Mouse (Mus musculus) midbrain, postnatal 0 days (tissue): ENCODE measurements around the gene Naa40. TPM values are rescaled to one million over a fixed set of nuclear protein-coding genes. Genes with fewer than 3 reads are reported as not detected.

Source experiments
- ATAC-seq: fragments of 200-750 bp; cut with Nextera tagmentation; 2 replicates; pipeline ENCODE4 v1.8.0; 2017; ENCODE audit warnings: moderate number of reproducible peaks, mild to moderate bottlenecking, moderate TSS enrichment, moderate library complexity; ENCODE audit not compliant: low FRiP score
- DNase-seq: peaks from one replicate; pipeline ENCODE4 v3.0.0-alpha.2; 2015; ENCODE audit warnings: low spot score
- H3K27ac ChIP-seq: fragments of 300-500 bp; sonication (generic); 2 replicates; pipeline ENCODE4 v1.5.1; 2014; ENCODE audit warnings: low read depth, mild to moderate bottlenecking, low read length, mixed read lengths
- H3K27me3 ChIP-seq: fragments of 300-500 bp; sonication (generic); 2 replicates; pipeline ENCODE4 v1.6.1; 2014; ENCODE audit warnings: low read length, control low read depth, mixed read lengths; ENCODE audit not compliant: insufficient read depth
- H3K36me3 ChIP-seq: fragments of 300-500 bp; sonication (generic); 2 replicates; pipeline ENCODE4 v1.6.1; 2014; ENCODE audit warnings: low read length, control low read depth, mixed read lengths; ENCODE audit not compliant: insufficient read depth
- H3K4me1 ChIP-seq: fragments of 300-500 bp; sonication (generic); 2 replicates; pipeline ENCODE4 v1.6.1; 2014; ENCODE audit warnings: mild to moderate bottlenecking, control low read depth, antibody characterized with exemption, low read length, mixed read lengths; ENCODE audit not compliant: insufficient read depth
- H3K4me2 ChIP-seq: fragments of 300-500 bp; sonication (generic); 2 replicates; pipeline ENCODE4 v1.6.1; 2014; ENCODE audit warnings: low read depth, mild to moderate bottlenecking, low read length, mixed read lengths; ENCODE audit not compliant: poor library complexity, severe bottlenecking
- H3K4me3 ChIP-seq: fragments of 300-500 bp; sonication (generic); 2 replicates; pipeline ENCODE4 v1.5.1; 2014; ENCODE audit warnings: low read depth, mild to moderate bottlenecking, low read length, moderate library complexity
- H3K9ac ChIP-seq: fragments of 300-500 bp; sonication (generic); replicated peaks from 2 replicates; pipeline ENCODE4 v1.6.1; 2014; ENCODE audit warnings: mild to moderate bottlenecking, low read length, moderate library complexity, mixed read lengths; ENCODE audit not compliant: poor library complexity, severe bottlenecking
- H3K9me3 ChIP-seq: fragments of 300-500 bp; sonication (generic); 2 replicates; pipeline ENCODE4 v1.6.1; 2016; ENCODE audit warnings: low read length, control low read depth
- CTCF ChIP-seq: IDR thresholded peaks from 2 replicates; pipeline ENCODE4 v1.5.1; 2016; ENCODE audit warnings: antibody characterized with exemption, mild to moderate bottlenecking
- WGBS: fragments of 180-500 bp; shearing (Covaris S2); extraction: QIAGEN DNeasy Blood & Tissue Kit; methylation state at CpG from one replicate; pipeline ENCODE4 v1.1.7; 2014; 5-methylcytosine and 5-hydroxymethylcytosine counted together
- polyA plus RNA-seq: library from polyadenylated mRNA; unstranded; fragments of >200 nt; fragmentation: Nextera tagmentation; extraction: Ambion mirVana; gene quantifications from 2 replicates; pipeline ENCODE4 v1.2.1, GENCODE M21; 2015
- total RNA-seq: library from RNA; depleted of rRNA; stranded (reverse); fragments of >200 nt; gene quantifications from 2 replicates; pipeline ENCODE4 v1.2.3, GENCODE M21; 2014

Gene Naa40
- total and polyA plus RNA-seq, 2 experiments from 2014 or later, result 46.1 to 62.5 TPM

DNA sequence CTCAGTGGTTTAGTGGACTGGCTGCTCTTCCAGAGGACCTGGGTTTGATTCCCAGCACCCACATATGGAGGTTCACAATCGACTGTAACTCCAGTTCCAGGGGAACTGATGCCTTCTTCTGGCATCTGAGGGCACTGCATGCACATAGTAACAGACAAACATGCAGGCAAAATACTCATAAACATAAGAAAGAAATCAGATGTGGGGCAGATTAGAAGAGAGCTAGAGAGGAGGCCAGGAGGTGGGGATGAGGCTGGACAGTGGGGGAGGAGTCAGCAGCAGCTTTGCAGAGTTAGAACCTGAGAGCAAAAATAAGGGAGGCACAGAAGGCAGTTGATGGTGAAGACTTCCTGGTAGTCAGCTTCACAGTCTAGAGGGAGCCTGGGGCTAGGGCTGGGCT is 21.6 kb upstream of the Naa40 start:
- no peak overlapping the region for H3K4me3 ChIP-seq
- peaks cover 10% of the 10 kb centered on the region for H3K4me1 ChIP-seq
- no peak overlapping the region for H3K27ac ChIP-seq
- no peak overlapping the region for H3K9ac ChIP-seq
- H3K9me3 ChIP-seq, result no peaks in the 10 kb centered on the region
- no peak for DNase-seq
- no peak overlapping the region for H3K4me2 ChIP-seq
- WGBS, result 85% methylated on average over 1 of the region's 1 CpGs
- ATAC-seq, result no peak
- no peak for TF ChIP-seq CTCF
- H3K36me3 ChIP-seq, result no peaks in the 10 kb centered on the region
- H3K27me3 ChIP-seq, result no peaks in the 10 kb centered on the region

- Histone ChIP-seq H3K4me1 (peaks cover 5% of the 10 kb centered on the region), H3K27ac (no peak overlapping the region), H3K4me3 (no peak overlapping the region), H3K4me2 (no peak overlapping the region), H3K36me3 (no peaks in the 10 kb centered on the region), H3K9me3 (no peaks in the 10 kb centered on the region), H3K27me3 (no peaks in the 10 kb centered on the region), H3K9ac (no peak overlapping the region)
- no peak; the same call in 1 of the 2 replicates for TF ChIP-seq CTCF
- no peak for ATAC-seq
- 95% methylated on average over 3 of the region's 3 CpGs for WGBS
- no peak for DNase-seq
Measured at GRCm38 (mm10) chr19:7261964-7262363, 21.0 kb upstream of the Naa40 start.

DNA sequence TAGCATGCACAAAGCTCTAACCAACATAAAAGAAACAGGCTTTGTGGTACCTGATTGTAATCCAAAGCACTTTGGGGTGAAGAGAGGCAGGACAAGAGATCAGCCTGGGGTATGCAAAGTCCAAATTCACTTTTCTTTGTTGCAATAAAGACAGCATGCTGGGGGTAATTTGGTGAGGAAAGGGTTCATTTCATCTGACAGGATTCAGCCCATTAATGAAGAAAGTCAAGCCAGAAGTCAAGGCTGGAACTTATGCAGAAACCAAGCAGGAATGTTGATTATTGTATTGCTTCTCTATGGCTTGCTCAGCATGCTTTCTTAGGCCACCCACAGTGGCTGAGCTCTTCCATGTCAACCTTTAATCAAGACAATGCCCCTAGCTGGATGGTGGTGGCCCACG is 20.5 kb upstream of the Naa40 start:
- H3K27ac ChIP-seq, result no peak overlapping the region
- no peak overlapping the region for H3K4me2 ChIP-seq
- no peak overlapping the region for H3K9ac ChIP-seq
- ATAC-seq, result no peak
- DNase-seq, result no peak
- H3K9me3 ChIP-seq, result no peaks in the 10 kb centered on the region
- TF ChIP-seq CTCF, result no peak
- H3K27me3 ChIP-seq, result no peaks in the 10 kb centered on the region
- 75% methylated on average over 1 of the region's 1 CpGs for WGBS
- H3K36me3 ChIP-seq, result no peaks in the 10 kb centered on the region
- H3K4me3 ChIP-seq, result no peak overlapping the region
- peaks cover 4% of the 10 kb centered on the region; the same call in 1 of the 2 replicates for H3K4me1 ChIP-seq

- H3K4me1 ChIP-seq, result no peaks in the 10 kb centered on the region
- no peak for ATAC-seq
- no peaks in the 10 kb centered on the region for H3K27me3 ChIP-seq
- no peak overlapping the region for H3K4me3 ChIP-seq
- 66% methylated on average over 5 of the region's 5 CpGs for WGBS
- no peak overlapping the region for H3K4me2 ChIP-seq
- no peak overlapping the region for H3K9ac ChIP-seq
- peak; percentile 72 for DNase-seq
- H3K9me3 ChIP-seq, result no peaks in the 10 kb centered on the region
- no peak for TF ChIP-seq CTCF
- H3K27ac ChIP-seq, result no peak overlapping the region
- no peaks in the 10 kb centered on the region for H3K36me3 ChIP-seq
Measured at GRCm38 (mm10) chr19:7257881-7258280, 16.9 kb upstream of the Naa40 start.

DNA sequence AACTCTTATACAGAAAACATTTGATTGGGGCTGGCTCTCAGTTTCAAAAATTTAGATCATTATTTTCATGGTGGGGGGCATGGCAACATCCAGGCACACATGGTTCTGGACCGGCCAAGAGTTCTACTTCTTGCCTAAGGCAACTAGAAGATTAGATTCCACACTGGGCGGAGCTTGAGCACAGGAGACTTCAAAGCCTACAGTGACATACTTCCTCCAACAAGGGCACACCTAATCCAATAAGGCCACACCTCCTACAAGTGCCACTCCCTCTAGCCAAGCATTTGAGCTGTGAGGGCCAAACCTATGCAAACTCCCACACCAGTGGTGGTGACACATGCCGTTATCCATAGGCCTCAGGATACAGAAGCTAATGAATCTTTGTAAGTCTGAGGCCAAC is 5.0 kb upstream of the Naa40 start:
- no peak for TF ChIP-seq CTCF
- no peaks in the 10 kb centered on the region for H3K27me3 ChIP-seq
- no peak overlapping the region for H3K4me2 ChIP-seq
- H3K4me3 ChIP-seq, result no peak overlapping the region
- no peaks in the 10 kb centered on the region for H3K9me3 ChIP-seq
- no peak for DNase-seq
- no peak for ATAC-seq
- H3K4me1 ChIP-seq, result no peaks in the 10 kb centered on the region
- H3K36me3 ChIP-seq, result no peaks in the 10 kb centered on the region
- H3K27ac ChIP-seq, result no peak overlapping the region
- no peak overlapping the region for H3K9ac ChIP-seq
- WGBS, result 78% methylated on average over 3 of the region's 3 CpGs

- Histone ChIP-seq H3K36me3 (no peaks in the 10 kb centered on the region), H3K9ac (peak overlapping the region; percentile 80), H3K27ac (peak overlapping the region; percentile 77), H3K27me3 (no peaks in the 10 kb centered on the region), H3K4me2 (peak overlapping the region; percentile 96), H3K9me3 (no peaks in the 10 kb centered on the region), H3K4me3 (peak overlapping the region; percentile 64), H3K4me1 (0 out of 2 replicates have a peak, but pooled peaks cover 6% of the 10 kb centered on the region)
- TF ChIP-seq CTCF, result no peak
- ATAC-seq (peak; percentile 2; the same call in 1 of the 2 replicates), DNase-seq (no peak)
- 4% methylated on average over 13 of the region's 13 CpGs for WGBS
Measured at GRCm38 (mm10) chr19:7240291-7240690, 692 bp downstream of the Naa40 start.
